Mouse (Mus musculus) c-Kit-positive CD71-positive TER-119-negative erythroid progenitor cells, embryonic 14.5 days (primary cell): Measurements from ENCODE around the gene Exo5.

ENCODE experiments used
- DNase-seq: peaks from one replicate; pipeline ENCODE4 v3.0.0-alpha.2; 2013; ENCODE audit warnings: low read depth

The Exo5 gene

GRCm38 (mm10) chr4:120905644-120906043, 19.2 kb downstream of the Exo5 start:
- no peak for DNase-seq

GRCm38 (mm10) chr4:120904533-120904932, 20.3 kb downstream of the Exo5 start:
- no peak for DNase-seq

DNA sequence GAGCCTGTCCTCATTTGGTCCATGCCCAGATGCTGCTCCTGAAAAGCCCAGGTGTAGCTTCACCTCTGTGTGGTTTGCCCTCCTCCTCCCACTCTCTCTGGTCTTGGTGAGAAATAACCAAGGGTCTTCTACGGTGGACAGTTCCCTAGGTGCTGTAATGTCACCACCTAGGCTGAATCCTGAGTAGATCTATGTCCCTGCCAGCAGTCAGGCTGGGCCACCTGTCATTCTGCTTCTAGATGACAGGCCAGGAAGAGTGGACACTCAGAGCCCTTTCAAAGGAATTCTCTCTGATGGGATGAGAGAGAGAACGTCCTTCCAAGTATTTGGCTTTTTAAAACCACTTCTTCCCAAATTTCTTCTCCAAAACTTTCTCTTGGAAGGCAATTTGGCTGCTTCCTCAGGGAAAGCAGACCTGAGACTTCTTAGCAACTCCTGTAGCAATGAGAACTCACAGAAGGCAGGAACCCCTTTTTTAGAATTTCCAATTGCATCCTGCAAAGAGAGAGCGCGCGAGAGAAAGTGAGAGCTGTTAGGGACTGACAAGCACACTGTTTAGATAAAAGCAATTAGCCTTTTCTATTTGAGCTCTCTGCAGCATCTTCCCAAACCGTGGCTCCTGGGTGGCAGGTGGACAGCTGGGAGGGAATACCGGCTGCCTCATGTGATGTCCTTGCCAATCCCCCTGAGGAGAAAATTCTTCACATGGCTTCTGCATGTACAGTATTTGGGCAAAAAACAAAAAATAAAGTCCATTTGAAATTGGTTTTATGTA, 28.8 kb downstream of the Exo5 start:
- no peak for DNase-seq

- DNase-seq, result no peak
These were observed 29.6 kb downstream of the Exo5 start for GRCm38 (mm10) chr4:120895226-120895625.

GRCm38 (mm10) chr4:120894584-120894983, 30.2 kb downstream of the Exo5 start:
- no peak for DNase-seq

GRCm38 (mm10) chr4:120893656-120894401, 31.0 kb downstream of the Exo5 start:
- no peak for DNase-seq

DNA sequence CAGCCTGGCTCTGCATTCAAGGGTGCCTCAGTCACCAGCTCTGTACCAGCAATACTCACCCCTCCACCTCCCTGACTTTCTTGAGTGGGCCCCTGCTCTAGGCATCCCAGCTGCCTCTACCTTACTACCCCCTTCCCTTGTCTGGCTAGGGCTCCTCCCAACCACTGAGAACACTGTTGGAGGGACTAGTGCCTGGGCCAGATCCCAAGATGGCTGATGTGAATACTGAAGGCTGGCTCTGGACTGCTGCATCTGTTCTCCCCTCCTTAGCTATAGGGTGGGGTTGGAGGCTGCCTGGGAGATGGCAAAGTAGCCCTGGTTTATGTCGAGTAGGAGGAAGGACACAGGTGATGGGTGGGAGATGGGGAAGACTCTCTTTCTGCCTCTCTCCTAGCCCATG, 32.3 kb downstream of the Exo5 start:
- no peak for DNase-seq

DNA sequence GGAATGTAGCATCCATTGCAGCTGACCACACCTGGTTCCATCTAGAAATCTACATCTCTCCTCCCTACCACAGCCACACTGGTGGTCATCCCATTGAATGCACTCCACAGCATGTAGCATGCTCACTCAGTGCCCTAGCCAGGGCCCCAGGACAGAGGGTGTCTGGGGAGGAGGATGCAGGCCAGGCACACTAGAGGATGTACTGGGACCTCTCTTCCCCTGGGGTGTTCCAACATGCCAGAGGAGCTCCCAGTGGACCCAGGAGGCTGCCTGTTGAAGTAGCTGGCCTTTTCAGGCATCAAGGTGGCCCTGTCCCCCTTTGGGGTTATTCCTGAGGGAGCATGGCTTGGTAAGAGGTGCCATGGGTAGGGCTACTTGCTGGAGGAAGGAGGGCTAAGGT, 32.9 kb downstream of the Exo5 start:
- no peak for DNase-seq

DNA sequence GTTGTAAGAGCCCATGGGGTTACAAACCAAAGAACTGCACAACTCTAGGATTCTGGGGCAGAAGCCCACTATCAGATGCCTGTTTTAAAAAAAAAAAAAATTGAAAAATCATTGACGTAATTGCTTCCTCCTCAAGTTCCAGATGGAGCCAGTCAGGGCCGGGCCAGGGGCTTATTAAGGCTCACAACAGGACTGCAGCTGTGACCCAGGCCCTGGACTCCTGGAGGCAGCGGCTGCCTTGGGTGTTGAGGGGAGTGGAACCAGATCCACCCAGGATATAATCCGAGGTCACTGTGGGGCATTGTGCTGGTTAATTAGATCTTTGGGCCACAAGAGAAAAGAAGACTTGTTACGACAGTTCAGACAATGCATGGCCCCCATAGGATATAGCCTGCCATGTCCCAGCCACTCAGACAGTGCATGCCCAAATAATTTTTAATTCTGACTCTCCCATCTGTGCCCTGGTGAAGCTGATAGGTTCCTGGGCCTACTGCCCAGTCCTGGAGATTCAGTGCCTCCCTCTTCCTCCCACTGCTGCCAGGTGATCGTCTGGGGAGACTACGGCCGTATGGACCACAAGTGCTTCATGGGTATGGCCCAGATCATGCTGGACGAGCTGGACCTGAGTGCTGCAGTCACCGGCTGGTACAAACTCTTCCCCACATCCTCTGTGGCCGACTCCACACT, 33.9 kb downstream of the Exo5 start:
- DNase-seq, result no peak

DNA sequence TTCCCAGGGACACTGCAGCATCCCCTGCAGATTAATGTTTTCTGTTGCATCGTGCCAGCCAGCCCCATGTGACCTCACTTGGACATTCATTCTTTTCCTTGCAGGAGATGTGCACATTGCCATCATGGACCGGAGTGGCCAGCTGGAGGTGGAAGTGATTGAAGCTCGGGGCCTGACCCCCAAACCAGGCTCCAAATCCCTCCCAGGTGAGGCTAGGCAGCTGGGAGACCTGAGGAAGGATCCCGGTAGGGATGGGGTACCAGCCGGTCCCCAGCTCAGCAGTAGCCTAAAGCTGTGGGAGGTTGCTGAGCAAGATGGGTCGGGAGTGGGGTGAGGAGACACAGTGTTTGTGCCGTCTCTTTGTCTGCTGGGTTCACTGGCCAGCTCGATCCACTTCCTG, 35.9 kb downstream of the Exo5 start:
- DNase-seq, result no peak

DNA sequence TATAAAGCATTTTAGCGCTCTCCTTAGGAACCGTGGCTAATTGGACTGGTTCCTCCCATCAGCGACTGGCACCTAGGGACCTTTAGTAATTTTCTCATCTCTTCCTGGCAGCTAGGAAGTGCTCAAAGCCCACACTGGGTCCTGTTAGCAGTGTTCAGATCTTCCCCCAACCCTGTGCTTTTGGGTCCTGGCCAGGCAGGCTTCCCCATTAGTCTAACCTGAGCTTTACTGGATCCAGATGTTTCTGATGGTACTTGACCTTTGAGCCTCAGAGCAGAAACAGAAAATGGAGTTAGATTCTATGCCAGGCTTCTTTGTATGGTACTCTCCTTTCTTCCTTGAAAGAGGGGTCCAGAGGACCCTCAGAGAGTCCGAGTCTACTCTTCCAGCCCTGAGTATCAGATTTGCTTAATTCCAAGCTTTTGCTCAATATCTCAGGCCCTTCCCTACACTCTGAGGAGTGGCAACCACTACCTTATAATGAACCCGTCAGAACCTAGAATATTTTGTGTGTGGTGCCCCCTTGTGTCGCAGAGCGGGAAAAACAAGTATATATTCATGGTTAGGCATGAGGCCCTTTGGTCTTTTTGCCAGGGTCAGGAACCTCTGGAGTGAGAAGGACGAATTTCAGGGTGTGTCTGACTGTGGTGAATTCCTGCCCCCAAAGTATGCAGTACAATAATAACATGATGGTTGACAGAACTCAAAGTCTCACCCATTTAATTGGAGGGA, 37.3 kb downstream of the Exo5 start:
- DNase-seq, result peak; percentile 34

- no peak for DNase-seq
These were observed 38.0 kb downstream of the Exo5 start for GRCm38 (mm10) chr4:120886811-120887210.

GRCm38 (mm10) chr4:120886131-120886530, 38.7 kb downstream of the Exo5 start:
- no peak for DNase-seq

- DNase-seq, result no peak
These were observed 39.4 kb downstream of the Exo5 start for GRCm38 (mm10) chr4:120885208-120886120.

GRCm38 (mm10) chr4:120882002-120882625, 42.7 kb downstream of the Exo5 start:
- DNase-seq, result no peak

- no peak for DNase-seq
These were observed 43.9 kb downstream of the Exo5 start for GRCm38 (mm10) chr4:120880731-120881432.

DNA sequence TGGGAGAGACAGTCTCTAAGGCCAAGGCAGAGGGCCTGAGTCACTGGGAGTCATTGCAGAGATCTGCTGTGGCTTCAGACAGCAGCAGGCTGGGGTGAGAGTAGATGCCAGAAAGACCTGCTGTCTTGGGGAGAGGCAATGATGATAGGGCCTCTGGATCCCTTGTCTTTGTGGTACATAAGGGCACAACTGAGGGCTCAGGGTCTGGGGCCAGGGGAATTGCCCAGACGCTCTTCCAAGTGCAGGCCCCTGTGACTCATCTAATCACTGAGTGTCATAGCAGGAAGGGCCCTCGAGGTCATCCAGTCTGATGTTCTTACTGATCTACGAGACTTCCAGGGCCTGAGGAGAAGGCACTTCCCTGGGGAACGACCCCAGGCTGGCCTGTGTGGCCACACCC, 45.4 kb downstream of the Exo5 start:
- DNase-seq, result no peak

GRCm38 (mm10) chr4:120878728-120879127, 46.1 kb downstream of the Exo5 start:
- DNase-seq, result no peak

DNA sequence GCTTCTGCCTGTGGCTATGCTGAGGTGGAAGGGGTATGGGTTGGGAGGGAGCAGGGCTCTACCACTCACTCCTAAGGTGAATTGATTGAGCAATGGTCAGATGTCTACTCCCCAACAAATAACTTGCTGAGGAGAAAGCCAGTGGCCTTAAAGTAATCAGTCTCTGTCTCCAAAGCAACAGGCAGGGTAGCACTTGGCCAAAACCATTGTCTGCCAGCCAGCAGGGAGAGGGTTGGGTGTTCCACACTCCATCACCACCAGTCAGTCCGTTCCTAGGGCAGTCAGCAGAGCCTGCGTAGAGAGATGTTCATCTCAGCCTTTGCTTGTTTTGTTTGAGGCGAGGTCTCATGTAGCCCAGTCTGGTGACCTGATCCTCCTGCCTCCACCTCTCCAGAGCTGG, 48.9 kb downstream of the Exo5 start:
- DNase-seq, result no peak
